Mouse (Mus musculus) E14TG2a.4 (cell line): Measurements from ENCODE around the gene Gucy2d.

Source experiments
- CTCF ChIP-seq: conservative IDR thresholded peaks from 2 replicates; pipeline ENCODE4 v1.5.1; 2014; ENCODE audit warnings: low read length
- NANOG ChIP-seq: IDR thresholded peaks from 2 replicates; pipeline ENCODE4 v1.6.1; 2014; ENCODE audit warnings: borderline replicate concordance, low read length, mixed read lengths

DNA sequence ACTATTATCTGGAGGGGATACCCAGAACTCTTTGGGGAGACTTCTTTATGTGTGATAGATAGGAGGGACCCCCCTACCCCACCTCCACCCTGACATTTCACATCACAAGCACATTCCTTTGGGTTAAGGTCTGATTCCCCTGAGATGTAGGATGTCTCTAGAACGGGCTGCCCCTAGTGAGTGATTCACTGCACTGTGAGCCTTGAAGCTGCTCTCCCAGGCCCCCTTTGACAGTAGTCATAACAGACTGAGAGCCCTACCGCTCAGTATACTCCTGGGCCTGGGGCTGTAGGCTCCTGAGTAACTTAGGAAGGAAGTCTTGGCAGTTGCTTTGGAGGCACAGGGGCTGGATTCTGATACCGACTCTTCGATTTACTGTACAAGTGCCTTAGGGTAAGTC lies 50.1 kb downstream of the Gucy2d start:
- no peak for TF ChIP-seq CTCF
- TF ChIP-seq NANOG: no peak
